Mouse (Mus musculus) erythroblast, embryonic 14.5 days (primary cell): ENCODE data around the gene Gata2.

Experiments used
- GATA1 ChIP-seq: IDR thresholded peaks from 2 replicates; pipeline ENCODE4 v1.6.1; 2012; ENCODE audit warnings: low read length, inconsistent platforms, mixed read lengths
- TAL1 ChIP-seq: IDR thresholded peaks from 3 replicates; pipeline ENCODE4 v1.6.1; 2012; ENCODE audit warnings: low read length, inconsistent platforms, mixed read lengths

- TF ChIP-seq TAL1 (no peak), GATA1 (no peak)
Measured at GRCm38 (mm10) chr6:88191024-88191365, 2.7 kb upstream of the Gata2 start.
